Mouse (Mus musculus): ENCODE results near the gene Ppp4r3a. TPM values are rescaled to one million over a fixed set of nuclear protein-coding genes. Genes with fewer than 3 reads are reported as not detected.

Ppp4r3a gene
- polyA plus RNA-seq, 1 experiment from 2014 or later = 78.7 TPM

GRCm38 (mm10) chr12:101005665-101006420, 77.7 kb downstream of the Ppp4r3a start:
- H3K36me3 ChIP-seq (ENCODE audit: control insufficient read depth, insufficient read depth, low read length) = no peaks in the 10 kb centered on the region
- H3K4me1 ChIP-seq (replicated peaks; ENCODE audit: control insufficient read depth, insufficient read depth, low read length) = peaks cover 18% of the 10 kb centered on the region
- ATAC-seq (replicated peaks; ENCODE audit: low FRiP score) = no peak
- peak overlapping the region; percentile 43 for H3K27ac ChIP-seq (ENCODE audit: low read depth, low read length)
- no peak overlapping the region for H3K4me2 ChIP-seq (ENCODE audit: low read depth, low read length, severe bottlenecking)
- H3K4me3 ChIP-seq (ENCODE audit: low read depth, low read length) = no peak overlapping the region
- DNase-seq (ENCODE audit: low spot score) = no peak
- H3K9ac ChIP-seq (ENCODE audit: low read length) = no peak overlapping the region
- 90% methylated on average over 12 of the region's 12 CpGs for WGBS
- H3K27me3 ChIP-seq (ENCODE audit: control insufficient read depth, insufficient read depth, low read length) = no peaks in the 10 kb centered on the region
- no peaks in the 10 kb centered on the region for H3K9me3 ChIP-seq (ENCODE audit: control insufficient read depth, low read length)

- H3K9me3 ChIP-seq (ENCODE audit: control insufficient read depth, low read length) = no peaks in the 10 kb centered on the region
- no peak overlapping the region for H3K9ac ChIP-seq (ENCODE audit: low read length)
- no peak overlapping the region for H3K4me3 ChIP-seq (ENCODE audit: low read depth, low read length)
- H3K36me3 ChIP-seq (ENCODE audit: control insufficient read depth, insufficient read depth, low read length) = no peaks in the 10 kb centered on the region; the same call in 1 of the 2 replicates
- WGBS = 81% methylated on average over 5 of the region's 5 CpGs
- DNase-seq (ENCODE audit: low spot score) (no peak), ATAC-seq (replicated peaks; ENCODE audit: low FRiP score) (peak; percentile 32)
- peaks cover 18% of the 10 kb centered on the region for H3K4me1 ChIP-seq (replicated peaks; ENCODE audit: control insufficient read depth, insufficient read depth, low read length)
- no peaks in the 10 kb centered on the region for H3K27me3 ChIP-seq (ENCODE audit: control insufficient read depth, insufficient read depth, low read length)
- H3K27ac ChIP-seq (ENCODE audit: low read depth, low read length) = peak overlapping the region; percentile 43
- no peak overlapping the region for H3K4me2 ChIP-seq (ENCODE audit: low read depth, low read length, severe bottlenecking)
These were observed 78.5 kb downstream of the Ppp4r3a start for GRCm38 (mm10) chr12:101004982-101005381.

- Histone ChIP-seq H3K4me2 (ENCODE audit: low read depth, low read length, severe bottlenecking) (no peak overlapping the region), H3K4me1 (replicated peaks; ENCODE audit: control insufficient read depth, insufficient read depth, low read length) (peaks cover 17% of the 10 kb centered on the region; the same call in 1 of the 2 replicates), H3K27me3 (ENCODE audit: control insufficient read depth, insufficient read depth, low read length) (no peaks in the 10 kb centered on the region), H3K9me3 (ENCODE audit: control insufficient read depth, low read length) (no peaks in the 10 kb centered on the region), H3K9ac (ENCODE audit: low read length) (no peak overlapping the region), H3K36me3 (ENCODE audit: control insufficient read depth, insufficient read depth, low read length) (no peaks in the 10 kb centered on the region; the same call in 1 of the 2 replicates), H3K4me3 (ENCODE audit: low read depth, low read length) (no peak overlapping the region), H3K27ac (ENCODE audit: low read depth, low read length) (no peak overlapping the region)
- ATAC-seq (replicated peaks; ENCODE audit: low FRiP score) = no peak
- DNase-seq (ENCODE audit: low spot score) = no peak
- 52% methylated on average over 4 of the region's 4 CpGs for WGBS
These were observed 80.5 kb downstream of the Ppp4r3a start for GRCm38 (mm10) chr12:101002801-101003513.

GRCm38 (mm10) chr12:100999061-100999954, 84.2 kb downstream of the Ppp4r3a start:
- Histone ChIP-seq H3K27ac (ENCODE audit: low read depth, low read length) (no peak overlapping the region), H3K9ac (ENCODE audit: low read length) (no peak overlapping the region), H3K9me3 (ENCODE audit: control insufficient read depth, low read length) (no peaks in the 10 kb centered on the region), H3K27me3 (ENCODE audit: control insufficient read depth, insufficient read depth, low read length) (no peaks in the 10 kb centered on the region), H3K36me3 (ENCODE audit: control insufficient read depth, insufficient read depth, low read length) (no peaks in the 10 kb centered on the region; the same call in 1 of the 2 replicates), H3K4me1 (replicated peaks; ENCODE audit: control insufficient read depth, insufficient read depth, low read length) (peaks cover 32% of the 10 kb centered on the region), H3K4me2 (ENCODE audit: low read depth, low read length, severe bottlenecking) (no peak overlapping the region), H3K4me3 (ENCODE audit: low read depth, low read length) (no peak overlapping the region)
- DNase-seq (ENCODE audit: low spot score) = no peak
- ATAC-seq (replicated peaks; ENCODE audit: low FRiP score) = no peak
- 55% methylated on average over 7 of the region's 7 CpGs for WGBS

GRCm38 (mm10) chr12:100998564-100998962, 84.9 kb downstream of the Ppp4r3a start:
- H3K36me3 ChIP-seq (ENCODE audit: control insufficient read depth, insufficient read depth, low read length) = no peaks in the 10 kb centered on the region; the same call in 1 of the 2 replicates
- no peak overlapping the region for H3K9ac ChIP-seq (ENCODE audit: low read length)
- no peaks in the 10 kb centered on the region for H3K27me3 ChIP-seq (ENCODE audit: control insufficient read depth, insufficient read depth, low read length)
- 74% methylated on average over 8 of the region's 8 CpGs for WGBS
- H3K4me2 ChIP-seq (ENCODE audit: low read depth, low read length, severe bottlenecking) = no peak overlapping the region
- ATAC-seq (replicated peaks; ENCODE audit: low FRiP score) (no peak), DNase-seq (ENCODE audit: low spot score) (no peak)
- no peak overlapping the region for H3K4me3 ChIP-seq (ENCODE audit: low read depth, low read length)
- H3K4me1 ChIP-seq (replicated peaks; ENCODE audit: control insufficient read depth, insufficient read depth, low read length) = peaks cover 26% of the 10 kb centered on the region
- H3K9me3 ChIP-seq (ENCODE audit: control insufficient read depth, low read length) = no peaks in the 10 kb centered on the region
- H3K27ac ChIP-seq (ENCODE audit: low read depth, low read length) = peak overlapping the region; percentile 1; the same call in 1 of the 2 replicates

GRCm38 (mm10) chr12:100997830-100998563, 85.5 kb downstream of the Ppp4r3a start:
- ATAC-seq (replicated peaks; ENCODE audit: low FRiP score) (peak; percentile 6; the same call in 1 of the 2 replicates), DNase-seq (ENCODE audit: low spot score) (no peak)
- Histone ChIP-seq H3K27me3 (ENCODE audit: control insufficient read depth, insufficient read depth, low read length) (no peaks in the 10 kb centered on the region), H3K9me3 (ENCODE audit: control insufficient read depth, low read length) (no peaks in the 10 kb centered on the region), H3K36me3 (ENCODE audit: control insufficient read depth, insufficient read depth, low read length) (no peaks in the 10 kb centered on the region; the same call in 1 of the 2 replicates), H3K9ac (ENCODE audit: low read length) (no peak overlapping the region; the same call in 1 of the 2 replicates), H3K27ac (ENCODE audit: low read depth, low read length) (no peak overlapping the region; the same call in 1 of the 2 replicates), H3K4me1 (replicated peaks; ENCODE audit: control insufficient read depth, insufficient read depth, low read length) (peaks cover 24% of the 10 kb centered on the region), H3K4me2 (ENCODE audit: low read depth, low read length, severe bottlenecking) (no peak overlapping the region), H3K4me3 (ENCODE audit: low read depth, low read length) (no peak overlapping the region)
- WGBS = 15% methylated on average over 10 of the region's 10 CpGs

GRCm38 (mm10) chr12:100996378-100996898, 87.1 kb downstream of the Ppp4r3a start:
- H3K4me3 ChIP-seq (ENCODE audit: low read depth, low read length) = no peak overlapping the region
- no peaks in the 10 kb centered on the region for H3K9me3 ChIP-seq (ENCODE audit: control insufficient read depth, low read length)
- H3K4me1 ChIP-seq (replicated peaks; ENCODE audit: control insufficient read depth, insufficient read depth, low read length) = peaks cover 28% of the 10 kb centered on the region
- 7% methylated on average over 5 of the region's 5 CpGs for WGBS
- H3K4me2 ChIP-seq (ENCODE audit: low read depth, low read length, severe bottlenecking) = no peak overlapping the region
- peak; percentile 28; the same call in 1 of the 2 replicates for ATAC-seq (replicated peaks; ENCODE audit: low FRiP score)
- H3K27me3 ChIP-seq (ENCODE audit: control insufficient read depth, insufficient read depth, low read length) = no peaks in the 10 kb centered on the region
- H3K27ac ChIP-seq (ENCODE audit: low read depth, low read length) = peak overlapping the region; percentile 53
- no peaks in the 10 kb centered on the region; the same call in 1 of the 2 replicates for H3K36me3 ChIP-seq (ENCODE audit: control insufficient read depth, insufficient read depth, low read length)
- peak overlapping the region; percentile 14; the same call in 1 of the 2 replicates for H3K9ac ChIP-seq (ENCODE audit: low read length)
- no peak for DNase-seq (ENCODE audit: low spot score)
